ENCODE assay signal across 29 mouse cellular contexts in genomic region chr7:50562708-50563107, GRCm38 (mm10). TPM values are rescaled to one million over a fixed set of nuclear protein-coding genes. Genes with fewer than 3 reads are reported as not detected.
"Had no signal": no experiment of that assay in that cellular context is flagged by ENCODE, and none has a peak within 500 bp of the region (broad histone marks: within the 10 kb centered on the region; RNA-seq: fewer than 3 reads in every experiment).

No protein-coding gene starts in this region.

- H3K4me3 ChIP-seq: heart, adult 2 months; heart, embryonic 13.5 days; heart, embryonic 15.5 days; hindbrain, embryonic 13.5 days; hindbrain, embryonic 15.5 days; kidney, embryonic 15.5 days; limb, embryonic 13.5 days; limb, embryonic 15.5 days; liver, embryonic 12.5 days had no signal

- ATAC-seq: hindbrain, postnatal 0 days; intestine, embryonic 16.5 days; liver, embryonic 12.5 days had no signal

- H3K27ac ChIP-seq: heart, adult 2 months; heart, embryonic 13.5 days; heart, embryonic 15.5 days; hindbrain, embryonic 13.5 days; hindbrain, embryonic 15.5 days; hindbrain, postnatal 0 days; kidney, embryonic 15.5 days; kidney, postnatal 0 days; limb, embryonic 13.5 days; limb, embryonic 15.5 days; liver, embryonic 12.5 days; liver, embryonic 14.5 days had no signal

- DNase-seq: gastrocnemius, postnatal 14 days; gastrocnemius, postnatal 36 days; heart, adult 11 months; heart, adult 2 months; heart, postnatal 14 days; heart, postnatal 36 days; kidney, adult 11 months; kidney, adult 2 months; kidney, adult 9 months; kidney, postnatal 14 days; kidney, postnatal 36 days; layer of hippocampus, adult 9-11 months; layer of hippocampus, postnatal 36 days had no signal

RNA-seq across cellular contexts. Expression of gene 4933405O20Rik, which starts 36.3 kb away (rescaled TPM):
- total RNA-seq: gastrocnemius, adult 18-20 months; gastrocnemius, adult 8-10 months; gastrocnemius, postnatal 14 days; gastrocnemius, postnatal 36 days; heart, adult 2 months; heart, postnatal 14 days; heart, postnatal 36 days; hematopoietic stem cell, adult 5-6 weeks; hindbrain, postnatal 0 days; liver, adult 2 months had no signal
